21 mouse cellular contexts compared by ENCODE assay signal in the genomic region with DNA sequence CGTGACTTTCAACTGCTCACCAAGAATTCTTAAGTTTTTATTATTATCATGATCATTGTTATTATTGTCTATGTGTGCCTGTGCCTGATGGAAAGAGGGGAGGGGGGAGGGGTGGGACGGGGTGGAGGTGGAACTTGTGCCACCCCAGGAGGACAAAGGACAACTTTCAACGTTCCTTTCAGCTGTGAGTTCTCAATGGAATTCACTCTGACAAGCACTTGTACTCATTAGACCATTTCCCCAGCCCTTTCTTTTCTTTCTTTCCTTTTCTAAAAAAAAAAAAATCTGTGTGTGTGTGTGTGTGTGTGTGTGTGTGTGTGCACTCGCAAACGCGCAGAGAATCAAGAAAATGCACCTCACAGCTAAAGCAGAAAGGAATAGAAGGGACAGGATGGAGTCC. TPM values are rescaled to one million over a fixed set of nuclear protein-coding genes. Genes with fewer than 3 reads are reported as not detected.
DNase-seq lines count a peak whose midpoint lies in the region; ATAC-seq lines count a peak whose summit lies in the region.
"Had no signal": no experiment of that assay in that cellular context is flagged by ENCODE, and none has a peak within 500 bp of the region (broad histone marks: within the 10 kb centered on the region; RNA-seq: fewer than 3 reads in every experiment).

No protein-coding gene starts in this region.

- no peak overlapping the region for H3K27ac ChIP-seq in forebrain, embryonic 11.5 days (ENCODE audit: low read depth, low read length)
- H3K27ac ChIP-seq in forebrain, embryonic 15.5 days (replicated peaks) = no peak overlapping the region
- H3K27ac ChIP-seq in hindbrain, embryonic 11.5 days (ENCODE audit: low read depth, low read length) = no peak overlapping the region
- H3K27ac ChIP-seq in hindbrain, embryonic 12.5 days = no peak overlapping the region
- H3K27ac ChIP-seq in midbrain, embryonic 12.5 days (replicated peaks) = no peak overlapping the region
- no peak overlapping the region for H3K27ac ChIP-seq in midbrain, embryonic 10.5 days (replicated peaks)
- no peak overlapping the region for H3K27ac ChIP-seq in forebrain, embryonic 14.5 days (ENCODE audit: low read depth, low read length)
- H3K27ac ChIP-seq: embryonic facial prominence, embryonic 13.5 days; heart, embryonic 13.5 days; hindbrain, embryonic 13.5 days; hindbrain, postnatal 0 days had no signal

- DNase-seq in forebrain, embryonic 11.5 days (ENCODE audit: low spot score) = no peak
- DNase-seq in hindbrain, embryonic 11.5 days (ENCODE audit: low spot score) = peak; percentile 10
- no peak for DNase-seq in midbrain, embryonic 10.5 days (ENCODE audit: low spot score)
- DNase-seq in forebrain, embryonic 14.5 days (ENCODE audit: low spot score) = peak; percentile 59
- DNase-seq in ovary, postnatal 36 days (ENCODE audit: low spot score) = no peak
- DNase-seq: adrenal gland, adult 2 months; adrenal gland, postnatal 25 days; cerebellum, adult 11 months; cerebellum, adult 8-10 months; cerebellum, postnatal 14 days; embryo, embryonic 11 days; gastrocnemius, postnatal 10 days; heart, postnatal 36 days; kidney, adult 11 months had no signal

- H3K36me3 ChIP-seq in forebrain, embryonic 11.5 days (ENCODE audit: control insufficient read depth, insufficient read depth, low read length) = no peaks in the 10 kb centered on the region
- no peaks in the 10 kb centered on the region for H3K36me3 ChIP-seq in forebrain, embryonic 15.5 days
- H3K36me3 ChIP-seq in hindbrain, embryonic 11.5 days (ENCODE audit: control insufficient read depth, insufficient read depth, low read length) = no peaks in the 10 kb centered on the region
- no peaks in the 10 kb centered on the region for H3K36me3 ChIP-seq in hindbrain, embryonic 12.5 days
- H3K36me3 ChIP-seq in midbrain, embryonic 12.5 days = no peaks in the 10 kb centered on the region
- H3K36me3 ChIP-seq in midbrain, embryonic 10.5 days = no peaks in the 10 kb centered on the region
- H3K36me3 ChIP-seq in forebrain, embryonic 14.5 days (ENCODE audit: control insufficient read depth, insufficient read depth, low read length) = no peaks in the 10 kb centered on the region
- H3K36me3 ChIP-seq: embryonic facial prominence, embryonic 13.5 days; heart, embryonic 13.5 days; hindbrain, embryonic 13.5 days had no signal

- WGBS in forebrain, embryonic 11.5 days = 40% methylated on average over 6 of the region's 6 CpGs
- 11% methylated on average over 6 of the region's 6 CpGs for WGBS in forebrain, embryonic 15.5 days
- 34% methylated on average over 6 of the region's 6 CpGs for WGBS in hindbrain, embryonic 11.5 days
- WGBS in hindbrain, embryonic 12.5 days = 41% methylated on average over 6 of the region's 6 CpGs
- 46% methylated on average over 6 of the region's 6 CpGs for WGBS in midbrain, embryonic 12.5 days
- WGBS in midbrain, embryonic 10.5 days = 56% methylated on average over 6 of the region's 6 CpGs
- WGBS in forebrain, embryonic 14.5 days = 16% methylated on average over 6 of the region's 6 CpGs

- no peaks in the 10 kb centered on the region for H3K4me1 ChIP-seq in forebrain, embryonic 11.5 days (replicated peaks; ENCODE audit: control insufficient read depth, insufficient read depth, low read length)
- H3K4me1 ChIP-seq in forebrain, embryonic 15.5 days = no peaks in the 10 kb centered on the region
- no peaks in the 10 kb centered on the region for H3K4me1 ChIP-seq in hindbrain, embryonic 11.5 days (replicated peaks; ENCODE audit: control insufficient read depth, insufficient read depth, low read length)
- H3K4me1 ChIP-seq in hindbrain, embryonic 12.5 days = no peaks in the 10 kb centered on the region
- no peaks in the 10 kb centered on the region for H3K4me1 ChIP-seq in midbrain, embryonic 12.5 days
- no peaks in the 10 kb centered on the region for H3K4me1 ChIP-seq in midbrain, embryonic 10.5 days
- H3K4me1 ChIP-seq in forebrain, embryonic 14.5 days (ENCODE audit: control insufficient read depth, insufficient read depth, low read length) = no peaks in the 10 kb centered on the region
- H3K4me1 ChIP-seq: embryonic facial prominence, embryonic 13.5 days; heart, embryonic 13.5 days; hindbrain, embryonic 13.5 days had no signal

- H3K27me3 ChIP-seq in forebrain, embryonic 11.5 days (ENCODE audit: control insufficient read depth, insufficient read depth, low read length) = no peaks in the 10 kb centered on the region
- no peaks in the 10 kb centered on the region for H3K27me3 ChIP-seq in forebrain, embryonic 15.5 days
- H3K27me3 ChIP-seq in hindbrain, embryonic 11.5 days (ENCODE audit: control insufficient read depth, insufficient read depth, low read length) = no peaks in the 10 kb centered on the region
- H3K27me3 ChIP-seq in hindbrain, embryonic 12.5 days = no peaks in the 10 kb centered on the region
- H3K27me3 ChIP-seq in midbrain, embryonic 12.5 days = no peaks in the 10 kb centered on the region
- no peaks in the 10 kb centered on the region for H3K27me3 ChIP-seq in midbrain, embryonic 10.5 days (ENCODE audit: low read depth, poor library complexity, severe bottlenecking)
- no peaks in the 10 kb centered on the region for H3K27me3 ChIP-seq in forebrain, embryonic 14.5 days (replicated peaks; ENCODE audit: control insufficient read depth, insufficient read depth, low read length)
- H3K27me3 ChIP-seq: embryonic facial prominence, embryonic 13.5 days; heart, embryonic 13.5 days had no signal

- no peaks in the 10 kb centered on the region for H3K9me3 ChIP-seq in forebrain, embryonic 11.5 days (ENCODE audit: control insufficient read depth, low read length)
- H3K9me3 ChIP-seq in forebrain, embryonic 15.5 days = no peaks in the 10 kb centered on the region
- no peaks in the 10 kb centered on the region for H3K9me3 ChIP-seq in hindbrain, embryonic 11.5 days (ENCODE audit: control insufficient read depth, low read length)
- H3K9me3 ChIP-seq in hindbrain, embryonic 12.5 days (replicated peaks) = no peaks in the 10 kb centered on the region
- no peaks in the 10 kb centered on the region for H3K9me3 ChIP-seq in midbrain, embryonic 12.5 days
- H3K9me3 ChIP-seq in midbrain, embryonic 10.5 days (replicated peaks) = no peaks in the 10 kb centered on the region
- H3K9me3 ChIP-seq in forebrain, embryonic 14.5 days (replicated peaks; ENCODE audit: control insufficient read depth, low read length) = no peaks in the 10 kb centered on the region
- H3K9me3 ChIP-seq: embryonic facial prominence, embryonic 13.5 days; heart, embryonic 13.5 days; hindbrain, embryonic 13.5 days had no signal

- H3K4me2 ChIP-seq in forebrain, embryonic 11.5 days (ENCODE audit: low read depth, low read length, severe bottlenecking) = no peak overlapping the region
- no peak overlapping the region for H3K4me2 ChIP-seq in forebrain, embryonic 15.5 days (replicated peaks)
- no peak overlapping the region for H3K4me2 ChIP-seq in hindbrain, embryonic 11.5 days (replicated peaks; ENCODE audit: low read depth, low read length)
- H3K4me2 ChIP-seq in hindbrain, embryonic 12.5 days (replicated peaks) = no peak overlapping the region
- H3K4me2 ChIP-seq in midbrain, embryonic 12.5 days (replicated peaks) = no peak overlapping the region
- H3K4me2 ChIP-seq in forebrain, embryonic 14.5 days (ENCODE audit: low read length) = no peak overlapping the region
- H3K4me2 ChIP-seq: embryonic facial prominence, embryonic 13.5 days; heart, embryonic 13.5 days; hindbrain, embryonic 13.5 days had no signal

- no peak overlapping the region for H3K4me3 ChIP-seq in forebrain, embryonic 11.5 days (ENCODE audit: low read depth, low read length)
- H3K4me3 ChIP-seq in forebrain, embryonic 15.5 days = no peak overlapping the region
- no peak overlapping the region for H3K4me3 ChIP-seq in hindbrain, embryonic 11.5 days (ENCODE audit: low read depth, low read length)
- no peak overlapping the region for H3K4me3 ChIP-seq in hindbrain, embryonic 12.5 days
- H3K4me3 ChIP-seq in midbrain, embryonic 12.5 days = no peak overlapping the region
- H3K4me3 ChIP-seq in midbrain, embryonic 10.5 days = no peak overlapping the region
- no peak overlapping the region for H3K4me3 ChIP-seq in forebrain, embryonic 14.5 days (ENCODE audit: low read depth, low read length)
- H3K4me3 ChIP-seq: embryonic facial prominence, embryonic 13.5 days; heart, embryonic 13.5 days; hindbrain, embryonic 13.5 days had no signal

- no peak overlapping the region for H3K9ac ChIP-seq in forebrain, embryonic 11.5 days (ENCODE audit: low read length)
- no peak overlapping the region for H3K9ac ChIP-seq in forebrain, embryonic 15.5 days (replicated peaks)
- H3K9ac ChIP-seq in hindbrain, embryonic 11.5 days (ENCODE audit: low read depth, low read length) = no peak overlapping the region
- no peak overlapping the region for H3K9ac ChIP-seq in hindbrain, embryonic 12.5 days
- no peak overlapping the region for H3K9ac ChIP-seq in midbrain, embryonic 12.5 days (replicated peaks)
- no peak overlapping the region for H3K9ac ChIP-seq in forebrain, embryonic 14.5 days (ENCODE audit: low read length)
- H3K9ac ChIP-seq: embryonic facial prominence, embryonic 13.5 days; heart, embryonic 13.5 days; hindbrain, embryonic 13.5 days had no signal

- ATAC-seq in forebrain, embryonic 11.5 days (replicated peaks; ENCODE audit: low FRiP score) = peak; percentile 76
- no peak for ATAC-seq in forebrain, embryonic 15.5 days (replicated peaks)
- no peak for ATAC-seq in hindbrain, embryonic 11.5 days (ENCODE audit: low FRiP score)
- no peak for ATAC-seq in hindbrain, embryonic 12.5 days (ENCODE audit: low FRiP score)
- 0 out of 2 replicates have a peak, but pooled peaks have one; percentile 27 for ATAC-seq in midbrain, embryonic 12.5 days (ENCODE audit: low FRiP score, low read depth)
- peak; percentile 70 for ATAC-seq in forebrain, embryonic 14.5 days
- ATAC-seq: hindbrain, postnatal 0 days had no signal

RNA-seq across cellular contexts. Expression of gene Bhlhe40, which starts 12.4 kb away (rescaled TPM):
- polyA plus RNA-seq in forebrain, embryonic 11.5 days (2014; fragmentation: Nextera tagmentation; extraction: Ambion mirVana) = 5.7 and 6.9 TPM in 2 replicates
- 6.4 and 7.1 TPM in 2 replicates for polyA plus RNA-seq in forebrain, embryonic 15.5 days (2015; fragmentation: Nextera tagmentation; extraction: Ambion mirVana)
- polyA plus RNA-seq in hindbrain, embryonic 11.5 days (2014; fragmentation: Nextera tagmentation; extraction: Ambion mirVana) = 2.1 and 3.0 TPM in 2 replicates
- polyA plus RNA-seq in hindbrain, embryonic 12.5 days (2016; fragmentation: Nextera tagmentation; extraction: Ambion mirVana) = 3.6 and 3.9 TPM in 2 replicates
- 2.3 and 2.8 TPM in 2 replicates for polyA plus RNA-seq in midbrain, embryonic 12.5 days (2016; fragmentation: Nextera tagmentation; extraction: Ambion mirVana)
- 1.8 and 1.9 TPM in 2 replicates for polyA plus RNA-seq in midbrain, embryonic 10.5 days (2016; fragmentation: Nextera tagmentation; extraction: Ambion mirVana)
- polyA plus RNA-seq in forebrain, embryonic 14.5 days (2014; fragmentation: Nextera tagmentation; extraction: Ambion mirVana) = 5.0 and 6.7 TPM in 2 replicates

Comparison
In these comparisons a context has a peak if more than half of its experiments do, and no peak if none do; other contexts are left out.
1. ATAC-seq: peak in forebrain, embryonic 11.5 days (single experiment), midbrain, embryonic 12.5 days (single experiment) and forebrain, embryonic 14.5 days (single experiment); none in forebrain, embryonic 15.5 days (single experiment), hindbrain, embryonic 11.5 days (single experiment) and hindbrain, embryonic 12.5 days (single experiment).
2. DNase-seq: peak in hindbrain, embryonic 11.5 days (single experiment) and forebrain, embryonic 14.5 days (single experiment); none in forebrain, embryonic 11.5 days (single experiment), midbrain, embryonic 10.5 days (single experiment) and ovary, postnatal 36 days (single experiment).